Mouse (Mus musculus) ES-CJ7 (cell line): ENCODE measurements around the gene Olfr1323.

ENCODE experiments used
- DNase-seq: peaks from one replicate; pipeline ENCODE4 v3.0.0; 2011; ENCODE audit warnings: low read depth, low spot score

Olfr1323 gene

DNA sequence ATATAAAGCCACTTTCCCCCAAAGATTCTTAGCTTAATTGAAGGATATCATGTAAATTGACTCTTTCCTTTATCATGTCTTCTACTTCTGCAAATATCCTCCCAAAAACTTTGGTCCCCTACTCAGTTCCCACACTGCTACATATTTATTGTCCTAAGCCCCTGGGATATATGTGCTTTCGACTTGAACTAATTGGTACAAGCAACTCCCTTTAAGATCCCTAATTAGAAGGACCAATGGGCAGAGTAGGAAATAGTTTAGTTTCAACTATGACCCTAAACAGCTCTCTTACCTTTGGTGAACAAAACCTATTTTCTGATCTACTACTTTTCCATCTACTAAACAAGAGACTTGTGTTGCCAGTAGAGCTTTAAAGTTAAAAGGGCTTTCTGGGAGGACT is at the start of gene Olfr1323:
Gene Olfr1323, minus strand, starts transcription at position 101 of the 400 bp plus-strand sequence.
- no peak for DNase-seq

DNA sequence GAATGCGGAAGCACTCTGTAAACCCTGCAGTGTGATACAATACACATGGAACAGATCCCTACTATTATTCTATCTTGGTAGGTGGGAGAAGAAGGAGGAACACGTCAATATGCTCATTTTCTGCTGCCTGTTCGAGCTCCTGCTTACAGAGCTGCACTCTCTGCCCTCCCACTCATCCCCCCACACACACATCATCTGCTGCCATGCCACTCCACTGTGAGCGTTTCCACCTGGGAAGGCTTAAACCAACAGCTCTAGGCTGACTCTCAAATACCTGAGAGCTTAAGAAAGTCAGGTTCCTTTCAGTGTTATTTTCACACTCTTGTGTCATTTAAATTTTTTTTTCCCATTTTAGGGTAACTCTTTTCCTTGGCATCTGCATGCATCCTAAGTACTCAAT is 6.9 kb downstream of the Olfr1323 start:
- DNase-seq, result no peak
